ENCODE assay signal across 8 mouse cellular contexts in genomic region chr5:5507701-5508225, GRCm38 (mm10). TPM values are rescaled to one million over a fixed set of nuclear protein-coding genes. Genes with fewer than 3 reads are reported as not detected.
DNase-seq lines count a peak whose midpoint lies in the region; ATAC-seq and TF ChIP-seq lines count a peak whose summit lies in the region.

No protein-coding gene starts in this region.

- no peaks in the 10 kb centered on the region for H3K9me3 ChIP-seq in limb, embryonic 10.5 days (replicated peaks)
- no peaks in the 10 kb centered on the region for H3K9me3 ChIP-seq in midbrain, embryonic 14.5 days (ENCODE audit: control insufficient read depth, low read length)

- intact Hi-C loops in gastrocnemius, postnatal 36 days (cut with DNase I): loop anchor here (10.0 kb wide), 1 partner anchor 137 kb away; no protein-coding TSS in a partner anchor

- peaks cover 49% of the 10 kb centered on the region for H3K36me3 ChIP-seq in limb, embryonic 10.5 days
- peaks cover 6% of the 10 kb centered on the region; the same call in 1 of the 2 replicates for H3K36me3 ChIP-seq in midbrain, embryonic 14.5 days (ENCODE audit: control insufficient read depth, insufficient read depth, low read length)
- H3K36me3 ChIP-seq in testis, adult 2 months (ENCODE audit: control insufficient read depth, insufficient read depth, low read length): peaks cover 2% of the 10 kb centered on the region; the same call in 1 of the 2 replicates

- 68% methylated on average over 20 of the region's 20 CpGs for whole genome bisulfite sequencing in limb, embryonic 10.5 days
- WGBS in midbrain, embryonic 14.5 days: 30% methylated on average over 20 of the region's 20 CpGs

- H3K9ac ChIP-seq in midbrain, embryonic 14.5 days (replicated peaks; ENCODE audit: low read length): no peak overlapping the region; the same call in 1 of the 2 replicates

- peak overlapping the region; percentile 31 for H3K4me2 ChIP-seq in midbrain, embryonic 14.5 days (ENCODE audit: low read length)

- no peak for TF ChIP-seq POLR2A in testis, adult 2 months (IDR thresholded peaks at IDR 0.05; ENCODE audit: control insufficient read depth, low read depth, low read length)

- no peaks in the 10 kb centered on the region for H3K4me1 ChIP-seq in limb, embryonic 10.5 days
- 0 out of 2 replicates have a peak, but pooled peaks cover 4% of the 10 kb centered on the region for H3K4me1 ChIP-seq in midbrain, embryonic 14.5 days (ENCODE audit: control insufficient read depth, insufficient read depth, low read length)
- H3K4me1 ChIP-seq in testis, adult 2 months (ENCODE audit: control insufficient read depth, insufficient read depth, low read length): no peaks in the 10 kb centered on the region

- no peak overlapping the region for H3K4me3 ChIP-seq in limb, embryonic 10.5 days
- H3K4me3 ChIP-seq in midbrain, embryonic 14.5 days (replicated peaks; ENCODE audit: low read depth, low read length): no peak overlapping the region
- no peak overlapping the region for H3K4me3 ChIP-seq in testis, adult 2 months (ENCODE audit: control insufficient read depth, low read depth, low read length)

- DNase-seq in spleen, adult 18-20 months: peak; percentile 13 to 48
- DNase-seq in spleen, postnatal 36 days (ENCODE audit: low spot score in 2 of 2): no peak
- DNase-seq in cerebellum, postnatal 25 days: peak; percentile 90 to 94
- peak; percentile 48 to 50 for DNase-seq in gastrocnemius, postnatal 36 days
- DNase-seq in kidney, adult 8-10 months: peak; percentile 50 to 82
- peak; percentile 70 for DNase-seq in limb, embryonic 10.5 days (ENCODE audit: low spot score)
- DNase-seq in midbrain, embryonic 14.5 days: peak; percentile 86

- TF ChIP-seq CTCF in testis, adult 2 months (IDR thresholded peaks at IDR 0.05; ENCODE audit: control insufficient read depth, insufficient read depth, insufficient replicate concordance, low read depth, low read length): peak; percentile 41; the same call in 1 of the 2 replicates

- H3K27ac ChIP-seq in limb, embryonic 10.5 days: no peak overlapping the region
- H3K27ac ChIP-seq in midbrain, embryonic 14.5 days (replicated peaks; ENCODE audit: low read depth, low read length): 0 out of 2 replicates have a peak overlapping the region, but pooled peaks have one; percentile 26
- H3K27ac ChIP-seq in testis, adult 2 months (ENCODE audit: control insufficient read depth, insufficient read depth, low read depth, low read length): no peak overlapping the region

- ATAC-seq in midbrain, embryonic 14.5 days (ENCODE audit: low FRiP score, low TSS enrichment): peak; percentile 82

- no peaks in the 10 kb centered on the region for H3K27me3 ChIP-seq in limb, embryonic 10.5 days (ENCODE audit: low read depth, poor library complexity, severe bottlenecking)
- H3K27me3 ChIP-seq in midbrain, embryonic 14.5 days (ENCODE audit: control insufficient read depth, insufficient read depth, low read length): no peaks in the 10 kb centered on the region
- no peaks in the 10 kb centered on the region for H3K27me3 ChIP-seq in testis, adult 2 months (ENCODE audit: control insufficient read depth, insufficient read depth, low read length)

RNA-seq across cellular contexts. Expression of gene Cldn12, which starts 7.0 kb away (rescaled TPM):
- 10 to 100 TPM; 12.3 to 14.2 TPM for total RNA-seq in gastrocnemius, postnatal 36 days (2021)
- 25.7 and 29.8 TPM in 2 replicates for polyA plus RNA-seq in limb, embryonic 10.5 days (2016; fragmentation: Nextera tagmentation; extraction: Ambion mirVana)
- 13.9 and 19.1 TPM in 2 replicates for polyA plus RNA-seq in midbrain, embryonic 14.5 days (2014; fragmentation: Nextera tagmentation; extraction: Ambion mirVana)
- polyA plus RNA-seq in testis, adult 2 months (2012; rRNA removed): 4.2 and 7.7 TPM in 2 replicates

RNA-seq across cellular contexts. Expression of gene 1700015F17Rik, which starts 28.8 kb away (rescaled TPM):
- total RNA-seq in gastrocnemius, postnatal 36 days (2021): not detected
- polyA plus RNA-seq in limb, embryonic 10.5 days (2016; fragmentation: Nextera tagmentation; extraction: Ambion mirVana): not detected in 2 replicates
- polyA plus RNA-seq in midbrain, embryonic 14.5 days (2014; fragmentation: Nextera tagmentation; extraction: Ambion mirVana): not detected in 2 replicates
- 272 and 296 TPM in 2 replicates for polyA plus RNA-seq in testis, adult 2 months (2012; rRNA removed)

RNA-seq across cellular contexts. Expression of gene Gtpbp10, which starts 51.6 kb away (rescaled TPM):
- 1 to 10 TPM; 5.0 to 6.0 TPM for total RNA-seq in gastrocnemius, postnatal 36 days (2021)
- polyA plus RNA-seq in limb, embryonic 10.5 days (2016; fragmentation: Nextera tagmentation; extraction: Ambion mirVana): 39.9 and 40.5 TPM in 2 replicates
- polyA plus RNA-seq in midbrain, embryonic 14.5 days (2014; fragmentation: Nextera tagmentation; extraction: Ambion mirVana): 20.6 and 26.9 TPM in 2 replicates
- 2.6 and 3.0 TPM in 2 replicates for polyA plus RNA-seq in testis, adult 2 months (2012; rRNA removed)

Comparison
In these comparisons a context has a peak if more than half of its experiments do, and no peak if none do; other contexts are left out.
1. DNase-seq: peak in spleen, adult 18-20 months (2 of 2), cerebellum, postnatal 25 days (2 of 2), gastrocnemius, postnatal 36 days (2 of 2), kidney, adult 8-10 months (2 of 2), limb, embryonic 10.5 days (single experiment) and midbrain, embryonic 14.5 days (single experiment); none in spleen, postnatal 36 days (0 of 2).
2. RNA of gene 1700015F17Rik, which starts 28.8 kb away (polyA plus RNA-seq): 272 to 296 TPM in testis, adult 2 months; not detected in limb, embryonic 10.5 days and not detected in midbrain, embryonic 14.5 days; every median in the first group is over 100 times any median in the second.